Mouse (Mus musculus) E14TG2a.4 (cell line): ENCODE measurements around the gene Zc3h7b.

Experiments
- CTCF ChIP-seq: conservative IDR thresholded peaks from 2 replicates; pipeline ENCODE4 v1.5.1; 2014; ENCODE audit warnings: low read length
- NANOG ChIP-seq: IDR thresholded peaks from 2 replicates; pipeline ENCODE4 v1.6.1; 2014; ENCODE audit warnings: borderline replicate concordance, low read length, mixed read lengths
- POU5F1 ChIP-seq: IDR thresholded peaks from 2 replicates; pipeline ENCODE4 v1.6.1; 2014; ENCODE audit warnings: low read length, borderline replicate concordance

GRCm38 (mm10) chr15:81785701-81786100 is 40.8 kb downstream of the Zc3h7b start:
- TF ChIP-seq NANOG (no peak), CTCF (no peak), POU5F1 (no peak)
